Mouse (Mus musculus) frontal cortex, postnatal 25 days (tissue): ENCODE data around the gene Sytl3.

ENCODE experiments used
- DNase-seq, 2 experiments: peaks; one replicate each; pipeline ENCODE4 v3.0.0; 2022; ENCODE audit warnings: low spot score in 2 of 2

Gene Sytl3

DNA sequence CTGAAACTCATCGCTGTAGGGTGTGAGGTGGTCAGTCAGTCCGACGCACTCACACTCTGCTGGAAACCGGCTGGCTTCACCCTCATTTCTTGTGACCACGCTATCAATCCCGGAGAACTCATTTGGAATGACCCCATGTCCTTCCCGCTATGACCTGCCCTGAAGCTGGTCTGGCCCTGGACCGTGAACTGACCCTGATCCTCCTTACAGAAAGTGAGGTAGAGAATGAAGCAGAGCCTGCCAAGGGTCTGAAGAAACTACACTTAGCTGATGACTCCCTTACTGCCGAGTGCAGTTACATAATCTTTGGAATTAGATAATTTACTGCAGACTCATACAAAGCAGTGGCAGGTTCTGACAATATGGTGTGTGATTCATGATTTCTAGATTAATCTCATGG is 96.3 kb downstream of the Sytl3 start:
- DNase-seq: no peak

DNA sequence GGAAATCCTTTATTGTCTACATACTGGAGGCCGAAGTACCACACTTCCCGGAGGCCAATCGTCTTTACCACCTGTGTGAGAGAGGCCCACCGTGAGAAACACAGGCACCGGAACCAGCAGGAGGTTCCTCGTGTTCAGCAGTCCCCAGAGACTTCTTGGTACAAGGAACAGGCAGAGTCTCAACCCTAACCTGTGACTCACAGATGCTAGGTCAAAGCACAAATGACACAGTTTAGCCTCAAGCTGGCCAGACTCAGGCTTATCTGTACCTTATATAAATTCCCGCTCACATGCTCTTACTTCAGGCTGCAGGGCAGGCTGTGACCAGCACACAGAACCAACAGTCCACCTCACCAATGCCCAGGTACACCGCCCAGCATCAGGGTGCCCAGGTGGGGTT is 97.0 kb downstream of the Sytl3 start:
- DNase-seq: no peak

DNA sequence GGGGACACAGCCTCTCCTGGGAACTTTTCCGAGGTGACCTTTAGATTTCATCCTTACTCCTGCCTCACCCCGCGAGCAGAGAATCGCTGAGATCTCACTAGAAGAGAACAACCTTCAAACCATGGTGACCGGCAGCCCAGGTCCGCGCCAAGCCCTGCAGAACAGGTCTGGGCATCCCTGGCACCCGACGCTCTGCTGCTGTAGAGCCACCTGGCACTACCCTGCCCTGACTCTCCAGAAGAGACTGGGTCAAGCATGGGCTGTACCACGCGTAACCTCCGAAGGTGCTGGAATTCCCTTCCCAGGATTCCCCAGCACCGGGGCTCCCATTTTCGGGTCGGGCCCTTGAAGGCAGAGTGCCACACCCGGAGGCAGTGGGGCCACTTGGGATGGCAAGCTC is 99.0 kb downstream of the Sytl3 start:
- DNase-seq: no peak

DNA sequence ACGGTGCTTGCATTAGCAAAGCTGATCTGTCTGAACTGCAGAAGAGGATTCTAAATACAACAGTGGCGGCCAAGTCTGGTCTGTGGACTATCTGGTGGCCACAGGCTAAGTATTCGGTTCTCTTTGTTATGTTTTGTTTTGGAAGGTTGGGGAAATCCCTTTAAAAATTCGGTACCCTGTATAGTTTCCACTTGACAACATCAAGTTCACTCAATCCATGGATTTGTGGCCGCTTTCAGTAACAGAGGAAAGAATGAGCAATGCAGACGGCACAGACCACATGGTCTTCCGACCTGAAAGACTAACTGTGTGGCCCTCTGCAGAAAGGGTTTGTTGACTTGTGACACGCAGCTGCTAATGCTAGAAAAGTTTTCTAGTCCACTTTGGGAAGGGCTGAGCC is 100.0 kb downstream of the Sytl3 start:
- DNase-seq: no peak

DNA sequence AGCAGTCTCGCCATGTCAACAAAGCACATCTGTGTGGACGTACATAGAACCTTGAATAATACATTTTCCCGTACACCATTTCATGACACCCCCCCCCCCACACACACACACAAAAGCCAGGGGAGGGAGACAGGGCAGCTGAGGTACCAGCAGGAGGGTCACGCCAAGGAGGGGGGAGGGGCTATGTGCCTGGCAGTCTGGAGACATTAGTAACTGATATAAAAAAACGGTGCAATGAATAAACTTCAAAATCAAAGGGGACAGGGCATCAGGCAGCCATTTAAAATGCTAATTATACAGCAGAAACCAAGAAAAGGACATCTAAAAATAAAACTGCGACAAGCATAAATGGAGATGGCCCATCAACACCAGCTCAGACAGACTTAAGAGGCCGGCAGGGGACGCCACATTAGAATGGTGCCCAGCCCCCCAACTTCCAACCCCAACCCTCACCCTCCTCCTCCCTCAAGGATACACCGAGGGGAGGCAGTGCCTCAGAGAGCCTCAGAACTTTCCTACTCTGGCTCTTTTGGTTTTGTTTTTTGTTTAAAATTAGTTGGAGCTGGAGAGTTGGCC is 100.9 kb downstream of the Sytl3 start:
- no peak for DNase-seq

DNA sequence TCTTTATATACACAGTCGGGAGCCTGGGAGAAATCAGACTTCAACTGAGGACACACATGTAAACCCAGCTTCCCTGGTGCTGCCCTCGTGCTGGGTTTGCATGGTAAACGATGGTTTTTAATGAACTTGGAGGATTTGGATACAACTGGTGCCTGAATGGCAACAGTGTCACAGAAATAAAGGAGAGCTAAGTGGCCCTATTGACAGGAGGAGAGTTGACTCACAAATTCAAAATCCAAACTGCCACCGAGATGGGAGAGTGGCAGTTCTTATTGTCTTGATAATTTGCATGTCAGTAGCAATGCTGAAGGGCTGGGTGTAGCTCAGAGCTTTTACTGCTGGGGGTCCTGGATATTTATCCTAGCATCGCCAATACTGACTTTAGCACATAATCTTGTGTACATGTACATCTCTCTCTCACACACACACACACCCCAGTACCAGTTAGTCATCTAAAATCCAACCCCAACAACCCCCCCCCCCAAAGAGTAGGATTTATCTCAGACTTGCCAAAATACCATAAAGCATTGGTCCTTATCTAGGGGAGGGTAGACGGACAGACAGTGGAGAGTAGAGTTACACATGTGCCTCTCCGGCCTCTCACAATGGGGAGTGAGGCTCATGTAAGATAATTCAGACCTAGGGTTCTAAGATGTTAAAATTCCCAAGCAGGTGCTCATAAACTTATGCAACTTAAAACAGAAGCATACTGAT is 104.8 kb downstream of the Sytl3 start:
- no peak for DNase-seq

DNA sequence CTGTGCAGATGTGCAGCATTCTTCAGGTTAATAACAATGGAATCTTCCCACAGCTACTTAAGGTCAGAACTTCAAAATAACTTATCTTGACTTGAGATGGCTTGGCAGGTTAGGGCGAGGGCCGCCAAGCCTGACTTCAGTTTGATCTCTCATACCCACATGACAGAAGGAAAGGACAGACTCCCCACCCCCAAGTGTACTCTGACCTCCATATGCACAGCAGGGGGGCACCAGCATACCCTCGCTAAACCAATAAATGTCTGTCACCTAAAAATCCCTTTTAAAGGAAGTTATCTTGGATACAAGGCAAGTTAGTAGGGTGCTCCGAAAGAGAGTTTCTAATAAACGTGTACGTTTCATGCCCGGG is 105.3 kb downstream of the Sytl3 start:
- no peak for DNase-seq

DNA sequence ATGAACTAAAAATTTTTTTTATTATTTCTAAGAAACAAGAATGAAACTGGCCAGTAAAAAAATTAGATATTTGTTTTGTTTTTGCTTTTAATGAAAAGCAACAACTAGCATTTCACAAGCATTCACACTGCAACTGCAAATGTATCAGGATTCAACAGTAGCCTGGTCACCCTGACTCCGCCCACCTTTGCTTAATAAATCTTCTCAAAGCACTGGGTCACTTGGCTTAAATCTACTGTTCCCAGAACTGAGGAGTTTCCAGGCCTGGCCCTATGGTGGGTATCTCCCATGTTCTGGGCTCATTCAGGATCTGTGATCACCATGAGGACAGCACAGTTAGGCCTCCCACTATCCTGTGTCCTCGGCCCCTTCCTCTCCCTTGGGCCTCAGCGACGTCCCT is 105.8 kb downstream of the Sytl3 start:
- DNase-seq: no peak

DNA sequence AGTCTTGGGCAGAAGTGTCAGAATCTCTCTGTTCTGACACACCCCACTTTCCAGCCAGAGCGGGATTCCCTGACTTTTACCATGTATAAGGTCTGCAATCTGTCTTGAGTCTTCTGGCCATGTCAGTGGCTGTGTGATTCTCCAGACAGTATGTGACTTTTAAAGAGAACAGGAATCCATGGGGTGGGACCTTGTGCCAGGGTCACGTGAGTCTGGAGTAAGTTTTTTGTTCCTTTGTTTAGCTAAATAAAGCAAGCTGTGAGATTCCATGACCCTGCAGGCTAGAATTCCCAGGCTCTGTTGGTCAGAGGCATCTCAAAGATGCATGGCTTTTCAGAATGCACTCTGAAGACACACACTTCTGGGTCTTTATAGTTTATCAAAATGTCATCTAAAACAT is 107.0 kb downstream of the Sytl3 start:
- DNase-seq: no peak

DNA sequence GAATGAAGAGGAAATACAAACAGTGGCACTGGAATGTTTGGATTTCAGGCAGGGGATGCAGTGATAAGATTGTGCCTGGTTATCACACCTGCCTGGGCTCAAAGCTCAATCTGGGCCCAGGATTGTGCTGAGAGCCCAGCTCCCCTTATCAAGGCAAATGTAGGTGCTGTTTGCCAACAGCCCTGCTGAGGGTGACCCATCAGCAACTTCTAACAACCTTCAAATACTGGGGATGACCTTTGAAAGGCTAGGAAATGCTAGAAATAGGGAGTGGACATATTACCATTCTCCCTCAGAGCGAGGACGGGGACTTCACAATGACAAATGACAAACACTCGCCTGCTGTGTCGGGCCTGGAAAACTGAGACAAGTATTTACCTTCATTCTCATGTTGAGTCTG is 107.9 kb downstream of the Sytl3 start:
- DNase-seq: no peak

DNA sequence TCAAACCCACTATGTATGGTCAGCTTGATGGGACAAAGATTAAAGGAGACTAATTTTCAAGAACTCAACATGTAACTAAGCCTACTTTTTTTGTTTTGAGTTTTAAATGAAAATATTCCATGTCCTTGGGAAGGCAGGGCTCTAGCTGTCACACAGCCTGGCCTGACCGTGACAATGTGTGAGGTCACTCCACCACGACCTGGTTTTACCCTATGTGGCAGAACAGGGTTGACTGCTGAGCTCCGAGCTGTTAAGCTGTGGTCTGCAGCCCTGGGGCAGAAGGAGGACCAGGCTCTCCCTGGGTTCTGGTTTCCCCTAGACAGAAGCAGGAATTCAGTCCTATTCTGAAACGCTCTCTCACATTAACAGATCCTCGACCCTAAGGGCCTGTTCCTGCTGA is 108.9 kb downstream of the Sytl3 start:
- no peak for DNase-seq

DNA sequence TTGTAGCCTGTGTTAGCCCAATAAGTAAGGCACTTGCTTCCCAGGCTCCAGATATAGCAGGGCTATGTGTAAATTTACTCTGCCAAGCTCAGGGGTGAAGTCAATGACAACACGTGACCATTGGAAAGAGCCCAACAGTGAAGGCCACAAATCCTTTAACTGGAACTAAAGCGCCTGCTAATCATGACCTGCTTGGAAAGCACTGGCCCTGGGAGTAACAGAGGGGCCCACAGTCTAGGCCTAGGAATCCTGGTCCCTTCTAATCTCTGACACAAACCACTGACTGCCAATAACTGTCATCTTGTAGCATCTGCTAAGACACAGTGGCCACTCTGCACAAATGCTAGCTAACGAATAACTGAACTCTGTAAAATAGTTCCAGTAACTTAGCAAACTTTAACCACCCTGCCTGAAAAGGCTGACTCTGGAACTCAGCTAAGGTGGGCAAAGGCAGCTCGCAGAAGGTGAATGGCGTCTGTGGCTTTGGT is 109.5 kb downstream of the Sytl3 start:
- no peak for DNase-seq

DNA sequence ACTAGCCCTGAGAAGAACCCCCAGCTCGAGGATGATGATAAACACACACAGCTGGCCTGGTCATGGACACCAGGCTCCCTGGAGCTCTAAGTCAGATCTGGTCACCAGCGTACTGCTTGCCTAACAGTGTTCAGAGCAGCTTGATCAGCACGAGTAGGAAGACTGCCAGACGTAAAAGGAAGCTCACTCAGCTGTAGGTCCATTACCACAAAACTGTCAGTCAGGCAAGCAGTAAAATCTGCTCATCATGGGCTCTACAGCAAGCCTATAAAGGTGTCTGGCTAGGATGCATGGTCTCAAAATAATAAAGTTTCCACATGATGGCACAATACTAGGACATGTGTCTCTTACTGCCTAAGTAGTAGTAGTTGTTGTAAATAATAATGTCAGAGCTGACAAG is 110.7 kb downstream of the Sytl3 start:
- DNase-seq: no peak

DNA sequence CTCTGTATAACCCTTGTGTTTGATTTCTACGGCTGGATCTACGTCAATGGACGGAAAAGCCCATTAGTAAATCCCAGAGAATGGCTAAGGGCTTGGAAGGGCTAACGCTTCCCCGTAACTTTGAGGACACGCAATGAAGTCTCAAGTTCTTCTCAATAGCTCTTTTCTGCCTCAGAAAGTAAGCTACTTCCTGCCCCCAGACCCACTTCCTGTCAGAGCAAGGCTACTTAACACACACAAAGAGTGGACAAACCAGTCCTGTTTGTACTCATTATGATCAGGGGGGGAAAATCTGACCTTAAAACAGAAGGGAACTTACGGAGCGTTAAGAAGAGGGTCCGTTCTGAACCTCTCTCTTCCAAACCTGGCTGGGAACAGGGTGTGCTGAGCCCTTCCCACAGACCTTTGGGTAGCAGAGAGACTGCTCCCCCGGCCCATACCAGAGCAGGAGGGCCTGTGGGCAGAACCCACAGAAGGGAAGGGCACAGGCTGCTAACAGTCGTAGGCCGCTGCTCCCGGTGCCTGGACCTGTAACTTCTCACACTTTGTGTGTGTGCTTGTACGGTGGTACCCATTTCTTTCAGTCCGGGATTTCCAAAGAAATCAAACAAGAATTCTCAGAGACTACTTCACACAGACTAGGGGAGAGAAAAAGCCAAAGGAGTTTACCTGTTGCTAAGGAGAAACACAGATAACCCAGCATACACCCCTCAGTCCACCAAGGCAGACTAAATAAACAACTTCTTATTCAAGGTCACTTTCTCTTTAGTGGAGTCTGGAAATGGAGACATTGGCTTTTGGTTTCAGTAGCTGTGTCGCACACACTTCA is 113.0 kb downstream of the Sytl3 start:
- no peak for DNase-seq

DNA sequence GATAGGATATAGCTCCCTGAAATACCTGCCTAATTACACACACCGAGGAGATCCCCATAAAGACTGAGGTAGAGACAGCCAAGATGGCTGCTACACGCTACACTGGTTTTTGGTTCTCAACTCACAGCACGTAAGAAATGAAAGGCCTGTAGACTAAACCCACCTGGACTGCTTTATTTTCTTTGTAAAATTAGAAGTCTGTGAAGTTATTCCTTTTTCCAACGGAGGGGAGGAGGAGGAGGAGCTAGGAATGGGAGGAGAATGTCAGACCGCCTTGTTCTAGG is 113.5 kb downstream of the Sytl3 start:
- no peak for DNase-seq

DNA sequence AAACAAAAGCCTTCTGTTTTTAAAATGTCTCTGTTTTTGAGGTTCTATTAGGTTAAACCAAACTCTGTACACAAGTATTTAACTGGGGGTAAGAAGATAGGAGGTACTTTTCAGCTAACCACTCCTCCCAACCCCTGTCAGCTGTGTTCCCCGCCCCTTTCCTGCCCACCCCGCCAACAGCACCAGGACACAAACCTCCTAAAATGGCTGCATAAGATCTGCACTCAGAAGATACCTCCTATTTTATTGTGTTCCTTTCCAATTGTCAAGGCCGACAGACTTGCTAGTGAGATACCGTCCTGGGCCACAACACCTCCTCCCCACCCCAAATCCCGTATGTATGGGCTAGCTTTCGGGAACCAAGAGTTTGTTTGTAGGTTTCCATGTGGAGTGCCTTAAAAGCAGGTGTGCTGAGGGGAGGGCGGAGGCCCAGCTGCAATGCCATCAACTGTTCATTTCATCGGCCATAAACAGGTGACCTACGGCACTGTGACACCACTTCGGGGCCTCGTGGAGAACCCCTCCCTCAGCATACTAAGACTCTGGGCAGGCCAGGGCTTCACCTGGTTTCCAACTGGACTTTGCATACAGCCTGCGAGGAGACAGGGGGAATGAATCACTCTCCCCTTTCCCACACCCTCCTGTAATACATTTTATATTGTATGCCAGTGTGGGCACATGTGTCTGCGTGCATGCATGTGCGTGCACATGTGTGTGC is 114.5 kb downstream of the Sytl3 start:
- DNase-seq: no peak

DNA sequence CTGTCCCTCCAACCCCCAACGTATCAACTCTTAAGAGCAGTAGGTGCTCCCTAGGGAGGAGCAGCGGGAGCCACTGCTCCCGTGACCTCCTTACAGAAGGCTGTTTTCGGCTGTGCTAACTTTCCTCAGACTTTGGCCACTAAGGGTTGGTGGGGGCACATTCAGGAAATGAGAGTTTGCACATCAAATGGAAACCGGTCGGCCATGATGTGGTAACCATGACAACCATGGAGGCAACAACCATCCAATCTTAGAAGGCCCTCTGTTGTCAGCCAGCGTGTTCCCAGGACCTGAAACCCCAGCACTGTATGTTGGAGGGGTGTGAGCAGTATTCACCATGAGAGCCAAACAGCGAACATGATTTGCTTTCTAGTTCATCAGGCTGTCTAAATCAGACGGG is 116.3 kb downstream of the Sytl3 start:
- no peak for DNase-seq

DNA sequence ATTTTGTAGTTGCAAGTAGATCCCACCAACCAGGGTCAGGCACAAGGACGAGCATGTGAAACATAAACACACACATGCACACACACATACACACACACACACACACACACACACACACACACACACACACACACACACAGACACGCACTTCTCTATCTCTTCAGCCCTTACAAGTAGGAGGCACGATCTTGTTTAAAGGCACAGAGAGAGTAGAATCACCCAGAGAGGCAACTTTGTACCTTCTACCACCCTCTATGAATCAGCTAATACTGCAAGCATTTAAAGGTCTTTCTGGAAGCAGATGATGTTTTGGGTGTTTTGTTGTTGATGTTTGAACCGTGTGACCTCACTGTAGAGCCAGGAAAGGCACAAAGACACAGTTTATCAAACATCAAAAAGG is 116.8 kb downstream of the Sytl3 start:
- DNase-seq: no peak

DNA sequence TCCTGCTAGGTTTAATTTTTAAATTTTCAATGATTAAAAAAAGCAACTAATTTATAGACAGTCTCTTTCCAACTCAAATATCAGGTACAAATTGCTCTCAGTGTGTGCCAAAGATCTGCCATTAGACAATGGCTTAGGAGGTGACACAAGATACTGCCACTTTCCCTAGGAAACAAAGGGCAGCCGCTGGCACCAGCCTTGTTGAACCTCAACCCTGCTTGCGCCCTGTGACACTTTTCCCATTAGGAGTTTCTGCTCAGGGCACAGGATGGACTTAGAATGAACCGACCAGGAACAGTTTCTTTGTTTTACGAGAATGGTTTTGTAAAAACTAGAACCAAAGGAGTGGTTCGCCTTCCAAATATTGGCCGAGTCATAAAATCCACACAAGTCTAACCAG is 117.2 kb downstream of the Sytl3 start:
- DNase-seq: no peak

DNA sequence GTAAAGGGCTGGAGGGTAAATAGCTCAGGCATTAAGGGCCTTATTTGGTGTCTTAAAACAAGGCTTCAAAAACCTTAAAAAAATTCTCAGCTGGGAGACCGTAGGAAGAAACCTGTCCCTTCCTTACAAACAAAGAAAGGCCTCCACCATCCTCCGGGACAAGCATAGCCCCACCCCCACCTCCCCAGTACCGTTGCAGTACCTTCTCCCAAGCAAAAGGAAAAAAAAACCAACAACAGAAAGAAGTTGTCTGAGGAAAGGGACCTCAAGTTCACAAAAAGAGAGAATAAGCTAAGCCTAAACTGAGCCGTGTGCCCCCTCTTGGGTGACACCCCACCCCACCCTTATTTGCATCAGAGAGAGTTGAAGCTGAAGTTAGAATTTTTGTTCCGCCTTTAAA is 117.7 kb downstream of the Sytl3 start:
- DNase-seq: no peak

DNA sequence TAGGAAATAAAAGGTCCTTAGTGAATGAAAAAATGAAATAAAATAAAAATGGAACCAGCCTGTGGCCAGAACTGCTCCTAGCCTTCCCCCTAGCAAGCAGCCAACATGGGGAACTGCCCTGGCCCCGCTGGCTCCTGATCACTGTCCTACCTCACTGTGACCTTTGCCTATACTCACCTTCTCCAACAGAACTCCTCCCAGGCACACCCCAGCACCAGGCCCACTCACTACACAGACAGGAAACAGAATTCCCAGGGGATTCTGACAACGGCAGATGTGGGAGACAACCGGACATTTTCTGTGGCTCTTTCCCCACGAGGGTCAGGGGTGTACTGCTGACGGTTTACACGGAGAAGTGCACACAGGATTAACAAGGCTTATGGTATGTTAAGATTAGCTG is 118.2 kb downstream of the Sytl3 start:
- DNase-seq: no peak

DNA sequence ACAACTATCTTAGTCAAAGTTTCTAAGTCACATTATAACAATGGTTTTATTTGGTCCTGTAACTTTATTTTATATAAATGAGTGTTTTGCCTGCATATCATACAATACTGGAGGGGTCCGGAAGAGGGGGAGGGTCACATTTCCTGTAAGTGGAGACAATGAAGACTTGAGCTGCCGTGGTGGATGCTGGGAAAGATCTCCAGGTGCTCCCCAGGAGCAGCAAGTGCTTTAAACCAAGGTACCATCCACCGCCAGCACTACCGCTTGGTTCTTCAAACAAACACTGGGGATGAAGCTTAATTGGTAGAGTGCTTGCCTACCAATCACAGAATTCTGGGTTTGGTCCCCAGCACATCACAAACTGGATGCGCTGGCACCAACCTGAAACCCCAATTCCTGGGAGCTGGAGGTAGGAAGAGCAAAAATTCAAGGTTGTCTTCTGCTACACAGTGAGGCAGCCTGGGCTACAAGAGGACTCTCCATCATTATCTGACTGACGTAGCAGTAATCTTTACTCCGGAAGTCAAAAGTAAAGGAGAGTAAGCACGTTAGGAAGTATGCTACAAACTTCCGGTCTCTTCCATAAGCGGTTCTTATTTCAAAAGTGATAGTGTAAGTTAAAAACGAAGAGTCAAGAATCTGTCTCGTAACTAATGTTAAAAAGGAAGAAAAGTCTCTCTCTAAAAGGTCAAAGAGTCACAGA is 118.9 kb downstream of the Sytl3 start:
- DNase-seq: no peak
